Mouse (Mus musculus) cerebellum, postnatal 10 days (tissue): ENCODE results near the gene Exoc3l.
A peak's percentile ranks its signal among the peaks of the same experiment; 100 is the strongest.

Experiments used
- DNase-seq, 2 experiments: peaks; one replicate each; pipeline ENCODE4 v3.0.0; 2021; ENCODE audit warnings: mixed read lengths in 2 of 2

Exoc3l gene

DNA sequence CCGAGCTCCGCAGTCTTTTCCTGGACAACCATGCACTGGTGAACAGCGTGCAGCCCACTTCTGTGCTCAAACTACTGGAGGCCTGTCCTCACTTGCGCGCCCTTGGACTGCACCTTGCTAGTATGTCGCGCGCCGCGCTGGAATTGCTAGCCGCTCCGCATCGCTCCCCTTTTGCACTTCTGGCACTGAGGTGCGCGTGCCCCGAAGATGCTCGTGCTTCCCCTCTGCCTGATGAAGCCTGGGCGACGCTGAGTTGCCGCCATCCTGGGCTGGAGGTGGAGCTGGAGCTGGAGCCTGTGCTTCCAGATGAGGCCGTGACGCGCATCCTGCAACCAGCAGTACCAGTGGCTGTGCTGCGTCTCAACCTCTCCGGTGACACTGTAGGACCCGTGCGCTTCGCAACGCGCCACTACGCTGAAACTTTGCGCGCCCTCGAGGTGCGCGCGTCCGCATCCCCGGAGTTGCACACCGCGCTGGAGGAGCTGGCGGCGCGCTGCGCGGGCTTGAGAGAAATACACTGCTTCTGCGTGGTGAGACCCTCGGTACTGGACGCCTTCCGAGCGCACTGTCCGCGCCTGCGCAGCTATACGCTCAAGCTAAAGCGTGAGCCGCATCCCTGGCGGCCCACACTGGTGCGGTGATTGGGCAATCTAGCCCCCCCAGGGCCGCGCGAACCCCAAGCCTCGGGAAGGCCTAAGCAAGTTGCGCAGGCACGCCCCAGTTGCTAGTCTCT, 27.4 kb downstream of the Exoc3l start:
- DNase-seq, result peak; percentile 81 to 90

DNA sequence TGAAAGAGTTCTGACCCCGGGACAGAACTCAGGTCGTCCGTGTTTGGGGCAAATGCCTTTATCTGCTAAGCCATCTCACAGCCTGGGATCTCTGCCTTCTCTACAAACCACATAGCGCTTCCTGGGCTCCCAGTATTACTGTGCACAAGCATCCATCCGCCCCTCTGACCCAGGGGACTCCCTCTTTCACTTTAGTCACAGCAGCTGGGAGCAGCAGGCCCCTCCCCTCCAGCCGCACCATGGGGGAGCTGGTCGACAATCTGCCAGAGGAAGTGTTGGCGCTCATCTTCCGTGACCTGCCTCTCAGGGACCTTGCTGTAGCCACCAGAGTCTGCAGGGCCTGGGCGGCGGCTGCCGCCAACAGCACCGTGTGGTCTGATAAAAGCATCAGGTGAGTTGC, 29.1 kb downstream of the Exoc3l start:
- peak in 1 of 2 experiments; percentile 34 for DNase-seq

DNA sequence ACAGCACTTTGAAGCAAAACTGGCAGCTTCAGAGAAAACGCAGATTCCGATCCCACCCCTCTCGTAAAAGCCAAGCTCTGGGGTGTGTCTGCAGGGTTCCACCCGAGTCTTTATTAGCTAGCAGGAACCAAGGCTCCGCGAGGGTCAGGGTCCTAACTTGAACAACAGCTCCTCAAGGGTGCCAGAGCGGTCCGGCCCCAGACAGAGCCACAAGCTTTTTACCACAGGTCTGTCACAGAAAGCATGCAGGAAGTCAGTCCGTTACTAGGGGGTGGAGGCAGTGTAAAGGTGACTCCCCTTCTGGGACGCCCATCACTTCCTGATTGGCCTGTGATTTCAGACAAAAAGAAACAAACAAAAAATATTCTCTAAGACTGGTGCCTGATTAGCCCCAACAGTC, 30.8 kb downstream of the Exoc3l start:
- no peak for DNase-seq

DNA sequence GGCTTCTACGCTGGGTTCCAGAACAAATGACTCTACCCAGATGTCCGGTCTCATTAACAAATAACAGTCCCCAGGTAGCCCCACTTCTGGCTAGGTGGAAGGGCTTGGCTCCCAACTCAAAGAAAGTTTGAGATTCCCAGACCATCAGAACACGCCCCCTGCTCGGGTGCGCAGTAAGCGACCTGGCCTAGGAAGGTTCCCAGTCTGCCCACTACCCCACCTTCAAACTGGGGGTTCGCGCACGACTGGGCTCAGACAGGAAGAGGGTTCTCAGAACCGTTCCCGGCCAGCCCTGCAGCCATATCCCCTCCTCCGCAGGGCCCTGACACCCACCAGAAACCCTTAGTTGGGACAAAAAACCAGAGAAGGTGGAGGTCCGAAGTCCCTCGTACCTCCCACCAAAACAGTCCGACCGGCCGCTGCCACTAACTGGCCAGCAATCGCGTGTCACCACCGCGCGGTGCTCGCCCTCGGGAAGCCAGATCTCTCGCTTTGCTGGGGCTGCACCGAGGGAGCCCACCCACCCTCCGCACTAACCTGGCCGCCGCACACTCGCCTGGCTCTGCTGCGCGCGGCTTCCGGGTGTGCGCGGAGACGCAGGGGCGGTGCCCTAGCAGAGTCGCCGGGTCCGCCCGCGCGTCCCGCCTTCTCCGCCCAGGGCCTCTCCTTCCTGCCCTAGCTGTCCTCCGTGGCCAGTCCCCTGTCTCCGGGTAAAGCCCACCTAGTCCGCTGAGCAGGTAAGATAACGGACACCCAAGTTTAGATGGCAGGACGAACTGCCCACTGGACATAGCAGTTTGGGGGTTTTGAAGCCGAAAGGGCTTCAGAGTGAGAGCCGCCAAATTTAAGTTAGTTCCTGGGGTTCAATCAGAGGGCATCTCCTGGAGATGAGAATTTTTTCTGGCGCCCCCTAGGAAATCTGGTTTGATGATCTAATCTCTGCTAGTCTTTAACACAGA, 31.6 kb downstream of the Exoc3l start, which contains the start of the genes Tradd and Fbxl8:
Gene Tradd, minus strand, starts transcription at position 586 of the 959 bp plus-strand sequence.
Gene Fbxl8, plus strand, starts transcription at position 625 of the 959 bp plus-strand sequence.
- peak; percentile 60 to 75 for DNase-seq

DNA sequence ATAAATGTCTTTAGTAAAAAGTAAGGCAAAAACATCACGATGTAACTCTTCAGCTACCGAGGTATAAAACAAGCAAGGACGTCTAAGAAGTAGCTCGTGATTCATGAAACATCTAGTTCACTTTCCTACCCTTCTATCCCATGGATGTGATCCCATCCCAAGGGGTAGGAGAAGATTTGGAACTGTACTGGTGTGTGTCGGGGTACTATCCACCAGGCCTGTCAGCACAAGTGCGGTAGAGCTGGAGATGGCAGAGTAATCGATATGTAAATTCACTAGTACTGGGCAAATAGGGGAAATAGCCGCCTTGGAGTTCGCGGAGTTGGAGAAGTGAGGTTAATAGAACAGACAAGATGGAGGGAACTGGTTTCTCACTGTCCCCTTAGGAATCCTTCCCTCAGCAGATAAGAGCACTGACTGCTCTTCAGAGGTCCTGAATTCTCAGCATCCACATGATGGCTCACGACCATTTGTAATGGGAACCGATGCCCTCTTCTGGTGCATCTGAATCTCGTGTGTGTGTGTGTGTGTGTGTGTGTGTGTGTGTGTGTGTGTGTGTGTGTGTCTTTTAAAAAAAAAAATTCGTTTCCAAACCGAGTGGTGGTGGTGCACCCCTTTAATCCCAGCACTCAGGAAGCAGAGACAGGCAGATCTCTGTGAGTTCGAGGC, 32.5 kb downstream of the Exoc3l start:
- DNase-seq, result no peak

DNA sequence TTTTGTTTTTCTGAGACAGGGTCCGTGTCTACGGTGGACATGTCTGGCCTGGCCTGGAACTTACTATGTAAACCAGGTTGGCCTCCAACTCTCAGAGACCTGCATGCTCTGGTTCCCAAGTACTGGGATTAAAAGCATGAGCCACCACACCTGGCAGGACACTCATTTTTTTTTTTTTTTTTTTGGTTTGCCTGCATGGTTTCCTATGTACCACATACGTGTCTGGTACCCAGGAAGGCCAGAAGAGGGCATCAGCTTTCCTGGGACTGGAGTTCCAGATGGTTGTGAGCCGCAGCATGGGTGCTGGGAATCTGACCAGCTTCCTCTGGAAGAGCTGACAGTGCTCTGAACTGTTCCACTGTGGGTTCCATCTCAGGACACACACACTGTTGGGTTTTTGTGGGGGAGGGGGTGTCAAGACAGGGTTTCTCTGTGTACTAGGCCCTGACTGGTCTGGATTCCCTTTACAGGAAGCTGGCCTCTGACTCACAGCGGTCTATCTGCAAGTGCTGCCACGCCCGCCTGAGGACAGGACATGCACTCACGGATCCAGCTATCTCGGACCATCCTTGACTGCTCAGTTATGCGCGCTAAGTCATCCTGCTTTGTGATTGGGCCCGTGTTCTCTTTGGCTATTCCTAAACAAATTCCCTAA, 34.4 kb downstream of the Exoc3l start:
- no peak for DNase-seq

DNA sequence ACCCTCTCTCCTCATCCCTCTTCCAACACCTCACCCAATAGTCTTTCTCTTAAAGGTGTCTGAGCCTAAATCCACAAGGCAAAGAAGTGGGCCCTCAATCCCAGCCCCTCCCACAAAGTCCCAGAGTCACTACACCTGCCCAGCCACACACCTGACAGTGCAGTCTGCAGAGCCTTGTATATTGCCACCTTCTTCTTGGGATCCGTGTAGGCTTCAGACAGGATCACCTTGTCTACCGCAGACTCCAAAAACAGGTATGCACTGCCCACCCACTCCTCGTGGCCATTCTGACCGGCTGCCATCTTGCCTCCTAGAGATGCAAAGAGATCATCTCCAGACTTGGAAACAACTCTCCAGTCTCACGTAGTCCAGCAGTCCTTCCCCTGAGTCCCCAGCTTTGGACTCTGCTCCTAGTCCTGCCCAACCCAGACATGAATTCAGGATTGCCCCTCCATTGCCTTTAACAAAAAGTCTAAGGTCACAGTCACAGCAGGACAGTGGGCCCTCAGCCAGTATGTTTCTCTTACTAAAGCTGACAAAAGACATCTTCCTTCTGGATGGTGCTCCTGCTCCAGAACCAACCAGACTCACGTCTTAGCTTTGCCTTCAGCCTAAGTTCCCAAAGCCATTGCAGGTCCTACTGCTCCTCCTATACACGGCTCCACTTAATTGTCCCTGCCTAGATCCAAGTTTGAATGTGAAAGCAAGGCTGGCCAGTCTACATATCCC, 35.4 kb downstream of the Exoc3l start:
- no peak for DNase-seq

DNA sequence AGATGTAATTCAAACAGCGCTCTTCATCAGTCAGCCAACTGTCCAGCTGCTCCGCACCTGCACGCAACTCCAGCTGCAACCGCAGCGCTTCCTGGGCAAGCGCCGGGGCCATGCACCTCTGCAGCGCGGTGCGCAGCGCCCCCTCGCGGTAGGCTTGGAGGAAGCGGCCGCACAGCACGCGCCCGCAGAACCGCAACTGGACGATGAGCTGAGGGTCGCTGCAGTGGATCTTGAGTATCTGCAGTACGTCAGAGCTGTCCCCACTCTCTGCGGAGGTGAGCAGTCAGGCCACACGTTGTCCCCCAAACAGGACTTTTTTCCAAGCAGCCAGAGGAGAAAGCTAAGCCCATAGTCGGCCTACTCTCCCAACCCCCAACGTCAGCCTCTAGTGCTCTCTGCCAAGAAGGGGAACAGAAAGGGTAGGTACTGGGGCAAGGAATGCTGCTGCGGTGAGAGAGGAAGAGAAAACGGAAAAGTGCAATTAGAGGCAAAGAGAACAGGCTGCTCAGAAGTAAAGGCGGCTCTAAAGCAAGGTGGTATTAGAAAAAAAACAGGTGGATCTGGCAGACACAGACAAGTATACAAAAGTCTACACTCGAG, 36.1 kb downstream of the Exoc3l start:
- peak; percentile 86 to 90 for DNase-seq

DNA sequence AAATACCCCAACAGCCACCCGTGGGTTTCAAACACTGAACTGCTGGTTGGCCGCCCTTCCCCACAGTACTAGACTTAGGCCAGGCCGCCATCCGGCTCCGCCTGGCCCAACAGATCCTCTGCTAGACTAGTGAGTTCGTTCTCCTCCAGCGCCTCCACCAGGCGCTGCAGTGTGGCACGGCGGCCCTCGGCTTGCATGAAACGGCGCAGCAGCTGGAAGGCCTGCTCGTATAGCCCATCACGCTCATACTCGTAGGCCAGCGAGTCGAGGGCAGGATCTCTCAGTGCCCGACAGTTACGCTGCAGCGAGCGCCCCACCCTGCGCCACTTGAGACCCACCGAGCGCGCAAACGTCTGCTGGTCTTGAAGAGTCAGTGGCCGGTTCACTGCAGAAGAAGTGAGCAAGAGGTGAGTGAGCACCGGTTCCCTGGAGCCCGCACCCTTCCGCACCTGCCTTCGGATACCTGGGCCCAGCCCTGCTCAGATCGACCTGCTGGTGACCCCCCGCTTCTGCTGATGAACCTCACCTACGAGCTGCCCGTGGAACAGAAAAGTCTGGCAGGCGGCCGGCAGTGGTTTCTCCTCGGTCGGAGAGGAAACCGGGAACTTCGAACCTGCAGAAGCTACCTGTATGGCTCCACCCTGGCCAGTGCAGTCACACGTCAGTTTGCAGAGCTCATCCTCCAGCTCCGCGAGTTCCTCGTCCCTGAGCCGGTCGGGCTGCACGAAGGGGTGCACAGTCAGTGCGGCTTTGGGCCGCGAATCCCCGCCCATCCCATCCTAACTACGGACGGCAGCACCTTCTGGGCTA, 36.8 kb downstream of the Exoc3l start:
- peak; percentile 54 to 58 for DNase-seq

DNA sequence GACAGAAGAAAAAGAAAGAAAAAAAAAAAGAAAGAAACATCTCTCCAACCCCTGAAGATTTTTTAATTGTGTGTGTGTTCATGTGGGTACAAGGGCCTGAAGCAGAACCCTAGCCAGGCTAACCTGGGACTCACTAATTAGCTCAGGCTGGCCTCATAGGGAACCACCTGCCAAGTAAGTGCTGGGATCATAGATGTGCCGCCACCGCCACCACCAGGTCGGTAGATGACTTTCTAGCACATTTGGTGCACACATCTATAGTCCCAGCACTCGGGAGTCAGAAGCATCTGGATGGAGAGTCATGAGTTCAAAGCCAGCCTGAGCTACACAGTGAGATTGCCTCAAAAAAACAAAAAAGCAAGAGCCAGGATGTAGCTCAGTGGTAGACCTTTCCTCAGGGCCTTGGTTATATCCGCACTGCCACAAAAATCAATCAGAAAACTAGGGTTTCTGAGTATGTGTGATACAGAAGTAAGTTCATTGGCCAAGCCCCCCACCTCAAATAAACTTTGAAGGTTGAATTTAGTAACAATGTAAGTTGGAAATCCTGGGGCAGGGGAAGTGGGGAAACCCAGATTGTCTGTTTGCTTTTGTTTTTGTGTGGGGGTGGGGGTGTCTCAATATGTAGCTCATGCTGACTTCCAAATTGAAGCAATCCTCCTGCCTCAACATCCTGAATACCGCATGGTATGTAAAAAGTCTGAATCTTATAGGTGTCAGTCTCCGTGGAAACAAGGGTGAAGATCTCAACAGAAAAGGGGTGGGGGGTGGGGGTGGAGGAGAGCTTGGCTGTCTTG, 38.4 kb downstream of the Exoc3l start:
- DNase-seq, result no peak

DNA sequence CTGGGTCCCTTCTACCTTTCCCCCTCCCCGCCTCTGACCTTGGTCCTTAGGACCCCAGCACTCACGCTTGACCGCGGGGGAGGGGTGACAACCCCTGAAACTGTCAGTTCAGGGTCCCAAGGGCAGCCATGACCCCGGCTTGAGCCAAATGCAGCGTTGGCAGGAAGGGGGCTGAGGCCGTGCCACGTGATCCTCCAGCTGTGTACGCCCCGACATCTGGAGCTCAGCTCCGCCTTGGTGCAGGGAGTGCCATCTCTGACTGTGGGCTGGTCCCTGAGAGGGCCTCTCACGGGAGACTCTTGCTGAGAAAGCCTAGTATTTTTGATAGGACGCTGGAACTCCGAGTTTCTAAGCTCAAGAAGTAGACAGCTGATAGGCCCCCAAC, 40.9 kb downstream of the Exoc3l start, which contains the start of gene B3gnt9:
Gene B3gnt9, minus strand, starts transcription at position 188 of the 385 bp plus-strand sequence.
- peak in 1 of 2 experiments; percentile 51 for DNase-seq

DNA sequence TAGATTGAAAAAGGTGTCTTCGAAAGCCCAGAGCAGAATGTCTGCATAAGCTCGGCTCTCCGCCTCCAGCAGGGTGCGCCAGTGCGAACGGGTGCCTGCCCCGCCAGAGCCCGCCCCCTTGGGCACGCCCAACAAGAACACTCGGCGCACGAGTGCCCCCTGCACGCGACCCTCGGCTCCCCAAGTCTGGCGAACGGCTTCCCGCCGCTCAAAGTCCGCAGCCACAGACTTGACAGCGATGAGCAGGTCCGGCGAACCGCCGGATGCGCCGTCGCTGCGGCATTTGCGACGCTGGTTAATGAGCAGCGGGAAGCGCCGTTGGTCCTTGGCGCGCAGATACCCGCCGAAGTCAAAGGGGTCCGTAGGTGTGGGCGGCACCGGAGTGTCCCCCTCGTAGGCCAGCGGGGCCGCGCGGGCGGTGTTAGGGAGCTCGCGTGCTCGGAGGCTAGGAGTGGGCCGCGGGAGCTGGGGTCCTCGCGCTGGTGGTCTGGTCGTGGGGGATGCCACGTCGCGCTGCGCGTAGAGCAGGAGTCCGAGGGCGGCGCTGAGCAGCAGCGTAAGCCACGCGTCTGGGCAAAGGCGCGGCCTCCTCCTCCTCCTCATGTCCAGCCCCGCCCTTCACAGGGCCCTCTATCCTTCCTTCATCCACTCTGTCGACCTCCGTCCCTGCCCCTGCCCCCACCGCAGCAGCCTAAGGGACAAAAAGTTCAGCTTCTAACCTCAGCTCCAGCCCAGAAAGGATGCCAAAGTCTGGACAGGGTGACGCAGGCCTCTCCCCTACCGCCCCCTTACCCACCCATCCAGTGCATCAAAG, 41.5 kb downstream of the Exoc3l start:
- peak; percentile 96 to 97 for DNase-seq

DNA sequence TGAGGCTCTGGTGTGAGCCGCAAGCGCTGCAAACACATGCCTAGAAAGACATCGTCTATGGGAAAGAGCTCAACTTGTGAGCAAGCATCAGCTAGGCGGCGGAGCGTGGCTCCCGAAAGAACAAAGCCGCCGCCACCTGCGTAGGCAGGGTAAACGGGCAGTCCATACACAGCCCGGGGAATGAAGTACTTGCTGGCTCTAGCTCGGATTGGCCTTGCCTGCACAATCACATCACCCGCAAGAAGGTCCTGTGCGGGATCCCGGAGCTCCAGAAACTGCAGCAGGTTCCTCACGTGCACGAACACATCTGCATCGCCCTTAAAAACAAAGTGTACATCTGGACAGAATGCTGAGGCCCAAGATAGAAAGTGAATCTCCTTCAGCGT, 42.1 kb downstream of the Exoc3l start:
- peak in 1 of 2 experiments; percentile 39 for DNase-seq

DNA sequence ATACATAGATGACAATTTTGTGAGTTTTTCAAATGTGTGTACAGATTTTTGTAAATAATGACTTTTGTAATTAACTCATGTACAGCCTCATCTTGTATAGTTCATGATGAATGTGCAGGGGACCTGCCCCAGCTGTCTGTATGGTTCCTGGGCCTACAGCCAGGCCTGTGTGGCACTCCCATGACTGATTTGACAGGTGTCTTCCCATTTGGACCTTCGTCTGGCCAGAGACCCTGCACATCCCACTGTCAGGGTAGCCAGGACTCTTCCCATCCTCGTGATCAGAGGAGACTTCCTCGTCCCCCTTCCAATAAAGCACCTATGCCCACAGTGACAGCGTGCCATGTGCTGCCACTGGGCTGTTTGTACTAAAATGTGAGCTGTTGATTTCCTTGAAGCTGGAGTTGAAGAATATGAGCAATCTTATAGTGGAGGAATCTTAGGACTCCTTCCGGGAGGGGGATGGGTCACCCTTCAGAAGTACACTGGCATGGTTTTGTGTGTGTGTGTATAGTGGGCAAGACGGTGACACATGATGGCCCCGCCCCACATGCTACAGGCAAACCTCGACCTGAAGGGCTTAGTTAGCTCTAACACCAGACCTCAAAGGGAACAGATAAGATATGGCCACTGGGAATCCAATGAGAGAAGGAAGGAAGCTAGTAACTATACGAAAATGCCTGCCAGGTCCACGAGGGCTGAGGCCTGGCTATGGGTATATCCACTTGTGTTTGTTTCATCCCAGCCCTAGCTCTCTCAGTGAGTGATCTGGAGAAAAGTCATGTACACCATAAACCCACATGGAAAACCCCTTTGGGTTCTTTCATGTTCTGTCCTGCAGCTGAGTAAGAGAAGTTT, 43.0 kb downstream of the Exoc3l start:
- no peak for DNase-seq

DNA sequence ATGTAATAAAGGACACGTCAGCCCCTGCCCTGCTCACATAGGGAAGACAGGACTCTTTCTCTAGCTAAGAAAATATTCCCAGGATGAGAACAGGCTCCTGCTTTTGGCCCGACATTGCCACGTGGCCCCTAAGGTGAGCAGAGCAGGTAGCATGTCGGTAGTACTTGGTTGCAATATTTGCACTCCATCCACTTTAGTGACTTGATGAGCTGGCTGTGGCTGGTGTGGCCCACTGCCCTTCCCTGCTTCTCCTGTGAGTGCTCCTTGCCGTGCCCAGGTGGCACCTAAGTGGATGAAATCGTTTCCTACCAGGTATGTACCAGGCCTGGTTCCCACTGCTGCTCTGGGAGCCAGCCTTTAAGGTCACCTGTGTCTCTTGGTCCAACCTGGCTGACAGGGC, 43.9 kb downstream of the Exoc3l start:
- DNase-seq, result no peak

DNA sequence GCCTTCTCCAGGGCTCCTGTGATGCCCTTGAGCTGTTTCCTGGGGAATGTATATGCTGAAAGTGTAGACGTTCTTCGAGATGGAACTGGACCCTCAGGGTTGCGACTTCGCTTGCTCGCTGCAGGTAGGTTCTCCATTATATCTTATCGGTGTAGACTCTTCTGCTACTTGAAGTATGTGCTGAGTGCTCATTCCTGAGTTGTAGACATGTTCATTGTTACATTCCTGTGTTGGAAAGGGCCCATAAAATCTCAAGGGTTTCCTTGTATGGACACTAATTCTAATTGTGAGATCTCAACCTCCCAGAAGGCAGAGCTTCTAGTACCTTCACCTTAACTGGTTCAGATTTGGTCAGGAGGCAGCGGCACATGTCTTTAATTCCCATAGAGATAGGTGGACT, 54.9 kb downstream of the Exoc3l start:
- DNase-seq, result no peak
